Mouse (Mus musculus) liver, postnatal 0 days (tissue): ENCODE results near the gene Lat.
"Not testable (repeated sequence)": the region's sequence is repeated elsewhere in the genome, so short reads cannot be mapped to it uniquely, and the experiment has no call there.

Experiments used
- CTCF ChIP-seq: sonication (generic); IDR thresholded peaks from 2 replicates; pipeline ENCODE4 v1.5.1; 2016; ENCODE audit warnings: antibody characterized with exemption, low read depth
- EP300 ChIP-seq: IDR thresholded peaks from 2 replicates; pipeline ENCODE4 v1.6.1; 2016; ENCODE audit warnings: antibody characterized with exemption, low read depth, mild to moderate bottlenecking

DNA sequence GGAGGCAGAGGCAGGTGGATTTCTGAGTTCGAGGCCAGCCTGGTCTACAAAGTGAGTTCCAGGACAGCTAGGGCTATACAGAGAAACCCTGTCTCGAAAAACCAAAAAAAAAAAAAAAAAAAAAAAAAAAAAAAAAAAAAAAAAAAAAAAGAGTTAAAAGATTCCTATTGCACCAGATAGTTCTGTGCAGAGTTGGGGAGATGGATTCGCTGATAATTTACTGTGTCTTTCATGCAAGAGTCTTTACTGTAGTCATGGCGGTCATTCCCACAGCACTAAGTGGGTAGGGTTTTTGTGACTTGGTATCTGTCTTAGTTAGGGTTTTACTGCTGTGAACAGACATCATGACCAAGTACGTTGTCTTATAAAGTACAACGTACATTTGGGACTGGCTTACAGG, 40.5 kb downstream of the Lat start:
- not testable (repeated sequence) for TF ChIP-seq CTCF, EP300
